Mouse (Mus musculus) bone marrow, adult 2 months (tissue): ENCODE data around the gene Kdm4a.

ENCODE experiments used
- CTCF ChIP-seq: fragments of 200-500 bp; IDR thresholded peaks from 2 replicates; pipeline ENCODE4 v1.5.1; 2011; ENCODE audit warnings: low read length, control low read depth; ENCODE audit not compliant: control insufficient read depth, insufficient read depth
- POLR2A ChIP-seq: fragments of 200-500 bp; IDR thresholded peaks from 2 replicates; pipeline ENCODE4 v1.6.1; 2011; ENCODE audit warnings: low read depth, mild to moderate bottlenecking, control low read depth, low read length, borderline replicate concordance; ENCODE audit not compliant: control insufficient read depth

DNA sequence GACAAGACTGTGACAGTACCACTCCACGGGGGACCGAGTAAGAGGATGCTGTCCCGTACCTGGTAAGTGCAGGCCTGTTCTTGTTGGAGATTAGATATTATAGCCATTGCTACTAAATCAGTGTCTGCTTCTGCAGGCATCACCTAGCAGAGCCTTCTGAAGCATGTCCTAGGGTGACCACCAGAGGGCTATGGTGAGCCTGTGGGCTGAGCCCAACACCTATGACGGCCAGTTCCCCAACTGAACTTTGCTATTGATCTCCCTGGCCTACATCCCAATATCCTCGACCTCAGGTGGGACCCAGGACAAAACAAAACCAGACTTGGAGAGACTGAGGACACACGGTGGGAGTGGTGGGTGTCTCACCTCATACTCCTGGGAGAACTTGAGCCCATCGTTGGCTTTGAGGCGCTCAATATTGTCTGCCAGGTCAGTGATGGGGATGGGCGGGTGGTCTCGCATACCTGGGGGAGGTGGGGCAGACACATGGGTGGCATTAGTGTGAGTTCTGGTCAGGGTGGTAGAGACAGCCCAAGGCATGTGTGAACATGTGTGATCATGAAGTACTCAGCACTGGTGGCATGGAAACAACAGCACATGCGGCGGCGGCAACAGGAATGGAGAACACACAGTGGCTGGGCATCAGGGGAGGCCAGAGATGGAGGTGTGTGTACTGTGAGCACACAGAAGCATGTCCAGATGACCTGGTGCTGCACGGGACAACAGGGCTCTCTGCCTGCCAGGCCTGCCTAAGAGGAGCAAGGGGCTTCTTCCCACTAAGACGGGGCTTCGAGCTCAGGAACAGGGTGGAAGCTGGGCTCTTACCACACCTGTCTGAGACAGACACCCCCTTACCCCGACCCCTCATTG, 37.1 kb upstream of the Kdm4a start:
- TF ChIP-seq POLR2A = no peak
- peak; percentile 67 for TF ChIP-seq CTCF
